Mouse (Mus musculus) fibroblast of lung, adult 2 months (primary cell): ENCODE measurements around the gene Glmn.

Source experiments
- DNase-seq: peaks from one replicate; pipeline ENCODE4 v3.0.0-alpha.2; 2011; ENCODE audit warnings: low read depth

Gene Glmn

GRCm38 (mm10) chr5:107516087-107516486 lies 81.6 kb downstream of the Glmn start:
- no peak for DNase-seq

DNA sequence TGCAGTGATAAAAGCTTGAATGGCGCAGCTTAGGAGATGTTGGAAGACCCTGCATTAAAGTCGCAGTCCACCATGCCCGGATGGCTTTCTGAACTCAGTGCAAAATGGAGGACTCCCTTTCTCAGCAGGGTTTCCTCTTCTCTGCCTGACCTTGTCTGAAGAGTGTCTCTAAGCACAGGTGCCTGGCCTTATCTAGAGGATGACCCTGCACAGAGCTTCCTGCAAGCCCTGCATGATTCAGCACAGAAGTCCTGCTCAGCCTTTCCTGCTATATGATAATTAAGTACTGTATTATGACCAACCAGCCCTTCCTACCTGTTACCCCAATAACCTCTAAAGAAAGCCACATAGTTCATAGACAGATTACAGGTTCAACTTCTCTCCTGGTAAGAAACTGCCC lies 82.2 kb downstream of the Glmn start:
- DNase-seq, result no peak

GRCm38 (mm10) chr5:107513583-107513982 lies 84.1 kb downstream of the Glmn start:
- DNase-seq, result peak; percentile 9

- no peak for DNase-seq
Observed at GRCm38 (mm10) chr5:107511326-107511725, 86.4 kb downstream of the Glmn start.

GRCm38 (mm10) chr5:107510503-107510902 lies 87.2 kb downstream of the Glmn start:
- DNase-seq, result no peak

DNA sequence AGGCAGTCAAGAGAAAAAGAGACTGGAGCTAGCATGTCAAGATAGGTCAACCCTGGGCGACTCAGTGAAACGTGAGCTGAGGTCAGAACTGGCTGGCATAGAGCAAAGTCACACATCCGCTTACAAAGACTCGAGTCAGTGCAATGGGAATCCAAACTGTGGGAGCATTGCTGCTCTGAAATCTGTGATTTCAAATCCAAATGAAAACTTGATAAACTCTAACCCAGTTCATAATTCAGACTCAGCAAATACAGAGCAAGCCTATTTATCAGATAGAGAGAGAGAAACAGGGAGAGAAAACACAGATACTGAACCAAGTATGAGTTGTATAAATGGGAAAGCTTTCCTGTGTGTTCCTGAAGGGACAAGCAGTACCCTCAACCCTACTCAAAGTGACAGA lies 90.4 kb downstream of the Glmn start, which contains the start of gene Gm42669:
Gene Gm42669, plus strand, starts transcription at position 301 of the 400 bp plus-strand sequence.
- no peak for DNase-seq

GRCm38 (mm10) chr5:107500741-107501140 lies 96.9 kb downstream of the Glmn start:
- DNase-seq, result no peak

DNA sequence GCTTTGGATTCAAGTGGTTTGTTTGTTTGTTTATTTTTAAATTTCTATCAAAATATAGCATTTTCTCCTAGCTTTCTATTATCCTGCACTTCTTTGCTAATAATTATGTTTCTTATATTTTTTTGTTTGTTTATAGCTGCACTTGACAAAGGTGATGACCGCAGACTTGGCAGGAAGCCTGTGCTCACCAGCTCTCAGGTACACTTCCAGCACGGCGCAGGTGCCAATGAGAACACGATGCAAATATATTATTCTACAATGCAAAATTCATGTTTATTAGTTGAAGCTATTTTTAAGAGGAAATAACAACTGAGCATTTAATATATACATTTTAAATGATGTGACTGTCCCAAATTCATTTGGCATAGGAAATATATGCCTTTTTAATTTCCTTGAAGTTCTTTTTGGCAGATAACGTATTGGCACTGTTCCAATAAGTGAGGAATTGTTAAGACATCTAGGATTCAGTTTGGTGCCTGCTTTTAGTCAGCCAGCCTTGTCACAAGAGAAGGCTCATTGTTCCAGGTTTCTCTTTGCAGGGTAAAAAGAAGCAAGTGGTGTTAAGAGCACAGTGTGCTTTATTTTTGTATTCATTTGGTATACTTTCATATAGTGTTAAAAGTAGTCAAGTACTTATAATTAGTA lies 97.7 kb downstream of the Glmn start:
- no peak for DNase-seq
